Mouse (Mus musculus): Measurements from ENCODE around the gene Gm49384. TPM values are rescaled to one million over a fixed set of nuclear protein-coding genes. Genes with fewer than 3 reads are reported as not detected.
A peak's percentile ranks its signal among the peaks of the same experiment; 100 is the strongest.
"Not testable (repeated sequence)": the region's sequence is repeated elsewhere in the genome, so short reads cannot be mapped to it uniquely, and the experiment has no call there.

The Gm49384 gene
- polyA plus RNA-seq, 1 experiment from 2014 or later: 16.5 TPM

DNA sequence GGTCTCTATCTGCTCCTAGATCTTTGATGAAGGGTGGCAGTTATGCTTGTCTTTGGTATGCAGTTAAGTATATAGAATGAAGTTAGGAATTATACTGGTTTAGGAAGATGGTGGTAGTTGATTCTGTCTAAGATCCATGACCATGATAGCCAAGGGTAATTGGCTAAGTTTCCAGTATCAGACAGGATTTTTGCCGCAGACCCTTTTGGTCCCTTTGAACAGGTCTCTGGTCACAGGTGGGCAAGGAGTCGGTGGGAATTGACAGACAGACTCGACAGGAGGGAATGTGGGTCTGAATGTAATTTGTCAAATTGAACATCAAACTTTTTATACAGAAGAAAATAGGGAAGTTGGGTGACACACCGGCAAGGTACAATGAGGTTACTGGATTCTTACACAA is 40.5 kb downstream of the Gm49384 start:
- H3K36me3 ChIP-seq (ENCODE audit: control insufficient read depth, insufficient read depth); H3K4me1 ChIP-seq (replicated peaks; ENCODE audit: control insufficient read depth, insufficient read depth, low read length); H3K27me3 ChIP-seq (replicated peaks; ENCODE audit: control insufficient read depth, insufficient read depth, low read length); H3K9me3 ChIP-seq (ENCODE audit: control insufficient read depth, low read length); H3K4me2 ChIP-seq (ENCODE audit: low read length); H3K9ac ChIP-seq (replicated peaks; ENCODE audit: low read depth, low read length); ATAC-seq; H3K4me3 ChIP-seq (replicated peaks; ENCODE audit: low read length); H3K27ac ChIP-seq (ENCODE audit: low read length): not testable (repeated sequence)
- WGBS: 92% methylated on average over 4 of the region's 4 CpGs

DNA sequence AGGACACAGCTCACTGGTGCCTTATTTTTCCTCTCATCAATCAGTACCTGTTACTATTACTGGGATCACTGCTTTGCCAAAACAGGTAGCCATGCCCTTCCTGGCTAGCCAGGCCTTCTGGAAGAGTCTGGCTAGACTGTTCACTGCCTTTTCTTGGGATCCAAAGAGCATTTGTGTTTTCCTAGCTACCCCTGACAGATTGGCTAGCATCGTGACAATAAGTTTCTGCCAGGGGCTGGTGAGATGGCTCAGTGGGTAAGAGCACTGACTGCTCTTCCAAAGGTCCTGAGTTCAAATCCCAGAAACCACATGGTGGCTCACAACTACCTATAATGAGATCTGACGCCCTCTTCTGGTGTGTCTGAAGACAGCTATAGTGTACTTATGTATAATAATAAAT is 43.4 kb downstream of the Gm49384 start:
- H3K36me3 ChIP-seq (ENCODE audit: control insufficient read depth, insufficient read depth): peaks cover 13% of the 10 kb centered on the region
- not testable (repeated sequence) for H3K9ac ChIP-seq (replicated peaks; ENCODE audit: low read depth, low read length); H3K27me3 ChIP-seq (replicated peaks; ENCODE audit: control insufficient read depth, insufficient read depth, low read length); H3K9me3 ChIP-seq (ENCODE audit: control insufficient read depth, low read length); H3K27ac ChIP-seq (ENCODE audit: low read length); ATAC-seq; H3K4me2 ChIP-seq (ENCODE audit: low read length); H3K4me3 ChIP-seq (replicated peaks; ENCODE audit: low read length); H3K4me1 ChIP-seq (replicated peaks; ENCODE audit: control insufficient read depth, insufficient read depth, low read length)
- 71% methylated on average over 2 of the region's 2 CpGs for WGBS

DNA sequence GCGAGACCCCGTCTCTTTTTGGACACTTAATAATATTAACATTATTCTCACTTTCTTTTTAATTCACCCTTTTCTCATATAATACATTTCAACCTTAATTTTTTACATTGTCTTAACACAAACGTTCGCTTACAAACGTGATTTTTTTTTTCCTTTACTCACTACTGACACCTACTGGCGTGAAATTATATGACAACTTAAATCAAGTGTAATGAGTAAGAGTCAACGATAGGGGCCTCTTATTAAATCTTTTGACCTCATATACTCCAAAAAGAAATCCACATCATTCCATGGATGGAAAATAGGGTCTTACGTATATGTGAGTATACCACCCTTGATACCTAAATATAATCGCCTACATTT is 44.5 kb downstream of the Gm49384 start:
- ATAC-seq: no peak
- WGBS: 4% methylated on average over 9 of the region's 9 CpGs
- Histone ChIP-seq H3K9me3 (ENCODE audit: control insufficient read depth, low read length) (no peaks in the 10 kb centered on the region), H3K4me2 (ENCODE audit: low read length) (peak overlapping the region; percentile 4; the same call in 1 of the 2 replicates), H3K4me3 (replicated peaks; ENCODE audit: low read length) (peak overlapping the region; percentile 17; the same call in 1 of the 2 replicates), H3K9ac (replicated peaks; ENCODE audit: low read depth, low read length) (no peak overlapping the region), H3K4me1 (replicated peaks; ENCODE audit: control insufficient read depth, insufficient read depth, low read length) (peaks cover 9% of the 10 kb centered on the region), H3K36me3 (ENCODE audit: control insufficient read depth, insufficient read depth) (peaks cover 13% of the 10 kb centered on the region), H3K27me3 (replicated peaks; ENCODE audit: control insufficient read depth, insufficient read depth, low read length) (no peaks in the 10 kb centered on the region), H3K27ac (ENCODE audit: low read length) (0 out of 2 replicates have a peak overlapping the region, but pooled peaks have one; percentile 46)

DNA sequence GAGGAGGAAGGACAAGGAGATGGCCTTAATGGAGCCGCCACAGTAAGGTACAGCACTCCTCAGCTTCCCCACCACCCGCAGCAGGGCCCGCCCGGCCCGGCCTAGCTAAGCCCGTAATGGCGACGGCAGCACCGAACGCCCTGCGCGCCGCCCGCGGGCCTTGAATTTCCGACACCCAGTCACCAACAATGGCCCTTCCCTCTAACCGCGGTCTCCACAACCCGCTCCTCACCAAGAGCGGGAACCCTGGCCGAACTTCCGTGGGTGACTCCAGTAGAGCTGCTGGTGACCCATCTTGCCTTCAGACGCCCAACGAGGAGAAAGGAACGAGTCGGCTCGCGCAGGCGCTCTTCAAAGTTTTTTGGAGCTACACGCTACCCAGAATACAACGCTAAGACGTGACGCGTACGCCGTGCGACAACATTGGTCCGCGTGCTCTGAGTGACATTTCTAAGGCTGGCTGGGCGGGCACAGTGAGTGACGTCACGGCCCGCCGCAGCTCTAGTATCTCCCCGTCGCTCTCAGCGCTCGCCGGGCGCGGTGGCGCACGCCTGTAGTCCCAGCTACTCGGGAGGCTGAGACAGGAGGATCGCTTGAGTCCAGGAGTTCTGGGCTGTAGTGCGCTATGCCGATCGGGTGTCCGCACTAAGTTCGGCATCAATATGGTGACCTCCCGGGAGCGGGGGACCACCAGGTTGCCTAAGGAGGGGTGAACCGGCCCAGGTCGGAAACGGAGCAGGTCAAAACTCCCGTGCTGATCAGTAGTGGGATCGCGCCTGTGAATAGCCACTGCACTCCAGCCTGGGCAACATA is 45.1 kb downstream of the Gm49384 start, which contains the start of gene Rps29:
Gene Rps29, minus strand, starts transcription at position 422 of the 813 bp plus-strand sequence.
- H3K27me3 ChIP-seq (replicated peaks; ENCODE audit: control insufficient read depth, insufficient read depth, low read length); H3K4me1 ChIP-seq (replicated peaks; ENCODE audit: control insufficient read depth, insufficient read depth, low read length); H3K9me3 ChIP-seq (ENCODE audit: control insufficient read depth, low read length): not testable (repeated sequence)
- peak within 1 kb of the TSS; percentile 74 for H3K4me2 ChIP-seq (ENCODE audit: low read length)
- peak within 1 kb of the TSS; percentile 93 for H3K27ac ChIP-seq (ENCODE audit: low read length)
- H3K36me3 ChIP-seq (ENCODE audit: control insufficient read depth, insufficient read depth): peaks cover 13% of the 10 kb centered on the region
- peak within 1 kb of the TSS; percentile 84 for H3K9ac ChIP-seq (replicated peaks; ENCODE audit: low read depth, low read length)
- under 1% methylated on average over 57 of the region's 68 CpGs for WGBS
- ATAC-seq: peak; percentile 99
- H3K4me3 ChIP-seq (replicated peaks; ENCODE audit: low read length): peak within 1 kb of the TSS; percentile 73

DNA sequence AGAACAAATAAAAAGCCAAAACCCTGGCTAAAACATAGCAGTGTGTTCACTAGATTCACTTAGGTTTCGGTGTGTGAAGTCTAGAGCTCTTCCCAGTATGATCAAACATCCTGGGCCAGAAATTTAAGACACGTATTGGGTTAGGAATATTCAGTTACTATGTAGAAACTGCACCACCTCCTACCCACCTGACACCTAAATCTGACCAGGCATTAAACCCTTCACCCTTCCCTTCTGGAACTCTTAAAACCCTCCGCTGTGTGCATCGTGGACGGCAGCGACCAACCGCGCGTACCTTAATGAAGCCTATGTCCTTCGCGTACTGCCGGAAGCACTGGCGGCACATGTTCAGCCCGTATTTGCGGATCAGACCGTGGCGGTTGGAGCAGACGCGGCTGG is 45.7 kb downstream of the Gm49384 start:
- H3K9me3 ChIP-seq (ENCODE audit: control insufficient read depth, low read length): no peaks in the 10 kb centered on the region
- peak overlapping the region; percentile 84 for H3K9ac ChIP-seq (replicated peaks; ENCODE audit: low read depth, low read length)
- H3K27me3 ChIP-seq (replicated peaks; ENCODE audit: control insufficient read depth, insufficient read depth, low read length): no peaks in the 10 kb centered on the region
- peaks cover 9% of the 10 kb centered on the region for H3K4me1 ChIP-seq (replicated peaks; ENCODE audit: control insufficient read depth, insufficient read depth, low read length)
- peak overlapping the region; percentile 93 for H3K27ac ChIP-seq (ENCODE audit: low read length)
- H3K4me2 ChIP-seq (ENCODE audit: low read length): peak overlapping the region; percentile 74
- H3K4me3 ChIP-seq (replicated peaks; ENCODE audit: low read length): peak overlapping the region; percentile 73
- under 1% methylated on average over 19 of the region's 19 CpGs for WGBS
- no peak for ATAC-seq
- H3K36me3 ChIP-seq (ENCODE audit: control insufficient read depth, insufficient read depth): peaks cover 13% of the 10 kb centered on the region

DNA sequence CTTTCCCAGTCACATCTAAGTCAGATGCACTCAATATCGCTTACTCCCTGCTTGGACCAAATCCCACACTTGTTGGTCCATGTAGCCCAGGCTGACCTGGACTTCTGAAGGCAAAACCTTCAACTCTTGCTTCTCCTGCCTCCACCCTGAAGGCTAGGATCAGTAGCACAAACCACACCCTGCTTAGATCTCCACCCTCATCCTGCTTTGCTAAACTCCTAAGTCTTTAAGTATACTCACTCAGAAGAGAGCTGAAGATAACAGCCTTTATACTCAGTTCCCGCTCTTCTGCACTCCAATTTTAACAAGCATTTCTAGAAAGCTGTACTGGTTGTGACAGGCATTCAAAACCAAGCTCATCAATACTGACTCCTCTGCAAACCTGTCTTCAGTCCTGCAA is 47.0 kb downstream of the Gm49384 start:
- ATAC-seq: no peak
- peaks cover 9% of the 10 kb centered on the region for H3K4me1 ChIP-seq (replicated peaks; ENCODE audit: control insufficient read depth, insufficient read depth, low read length)
- no peaks in the 10 kb centered on the region for H3K9me3 ChIP-seq (ENCODE audit: control insufficient read depth, low read length)
- peaks cover 13% of the 10 kb centered on the region for H3K36me3 ChIP-seq (ENCODE audit: control insufficient read depth, insufficient read depth)
- H3K27ac ChIP-seq (ENCODE audit: low read length): no peak overlapping the region
- H3K9ac ChIP-seq (replicated peaks; ENCODE audit: low read depth, low read length): no peak overlapping the region
- H3K4me3 ChIP-seq (replicated peaks; ENCODE audit: low read length): no peak overlapping the region
- H3K4me2 ChIP-seq (ENCODE audit: low read length): no peak overlapping the region
- no peaks in the 10 kb centered on the region for H3K27me3 ChIP-seq (replicated peaks; ENCODE audit: control insufficient read depth, insufficient read depth, low read length)
- 97% methylated on average over 2 of the region's 2 CpGs for WGBS

DNA sequence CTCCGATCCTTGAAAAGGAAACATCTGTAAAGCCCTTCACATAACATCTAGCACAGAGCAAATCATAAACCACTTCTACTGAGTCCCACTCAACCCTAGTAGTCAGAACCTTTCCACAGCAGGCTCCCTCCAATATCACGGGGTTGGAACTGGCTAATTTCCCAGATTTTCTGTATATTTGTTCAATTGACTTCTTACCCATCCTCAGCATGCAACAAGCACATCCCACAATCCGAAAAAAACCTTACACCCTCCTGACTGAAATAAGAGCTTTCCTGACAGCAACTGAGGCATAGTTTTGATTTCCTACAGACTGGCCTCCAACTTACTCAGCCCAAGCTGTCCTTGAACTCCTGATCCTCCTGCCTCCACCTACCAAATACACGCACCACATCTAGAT is 47.6 kb downstream of the Gm49384 start:
- Histone ChIP-seq H3K9ac (replicated peaks; ENCODE audit: low read depth, low read length) (no peak overlapping the region), H3K27ac (ENCODE audit: low read length) (no peak overlapping the region), H3K4me1 (replicated peaks; ENCODE audit: control insufficient read depth, insufficient read depth, low read length) (peaks cover 9% of the 10 kb centered on the region), H3K4me3 (replicated peaks; ENCODE audit: low read length) (no peak overlapping the region), H3K9me3 (ENCODE audit: control insufficient read depth, low read length) (no peaks in the 10 kb centered on the region), H3K4me2 (ENCODE audit: low read length) (no peak overlapping the region), H3K36me3 (ENCODE audit: control insufficient read depth, insufficient read depth) (peaks cover 13% of the 10 kb centered on the region), H3K27me3 (replicated peaks; ENCODE audit: control insufficient read depth, insufficient read depth, low read length) (no peaks in the 10 kb centered on the region)
- WGBS: 83% methylated on average over 4 of the region's 4 CpGs
- no peak for ATAC-seq

DNA sequence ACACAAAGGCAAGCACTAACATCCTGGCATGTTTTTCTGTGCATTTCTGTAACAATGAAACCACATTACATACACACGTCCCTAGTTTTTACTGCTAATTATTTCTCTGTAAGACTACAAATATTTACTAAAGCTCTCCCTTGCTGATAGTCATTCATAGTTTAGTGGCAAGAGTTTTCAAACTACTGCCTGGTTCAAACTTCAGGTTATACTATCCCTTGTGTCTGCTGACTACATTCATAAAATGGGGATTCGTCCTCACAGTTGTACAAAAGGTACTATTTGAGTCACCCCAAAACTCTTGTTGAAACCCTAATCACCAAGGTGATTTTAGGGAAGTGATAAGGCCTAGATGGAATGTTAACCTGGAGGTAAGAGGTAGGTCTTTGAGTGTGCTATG is 48.1 kb downstream of the Gm49384 start:
- Histone ChIP-seq H3K4me3 (replicated peaks; ENCODE audit: low read length) (no peak overlapping the region), H3K4me1 (replicated peaks; ENCODE audit: control insufficient read depth, insufficient read depth, low read length) (peaks cover 9% of the 10 kb centered on the region), H3K4me2 (ENCODE audit: low read length) (no peak overlapping the region), H3K9me3 (ENCODE audit: control insufficient read depth, low read length) (no peaks in the 10 kb centered on the region), H3K36me3 (ENCODE audit: control insufficient read depth, insufficient read depth) (peaks cover 13% of the 10 kb centered on the region), H3K9ac (replicated peaks; ENCODE audit: low read depth, low read length) (no peak overlapping the region), H3K27ac (ENCODE audit: low read length) (no peak overlapping the region), H3K27me3 (replicated peaks; ENCODE audit: control insufficient read depth, insufficient read depth, low read length) (no peaks in the 10 kb centered on the region)
- ATAC-seq: no peak
- 82% methylated on average over 2 of the region's 2 CpGs for WGBS

DNA sequence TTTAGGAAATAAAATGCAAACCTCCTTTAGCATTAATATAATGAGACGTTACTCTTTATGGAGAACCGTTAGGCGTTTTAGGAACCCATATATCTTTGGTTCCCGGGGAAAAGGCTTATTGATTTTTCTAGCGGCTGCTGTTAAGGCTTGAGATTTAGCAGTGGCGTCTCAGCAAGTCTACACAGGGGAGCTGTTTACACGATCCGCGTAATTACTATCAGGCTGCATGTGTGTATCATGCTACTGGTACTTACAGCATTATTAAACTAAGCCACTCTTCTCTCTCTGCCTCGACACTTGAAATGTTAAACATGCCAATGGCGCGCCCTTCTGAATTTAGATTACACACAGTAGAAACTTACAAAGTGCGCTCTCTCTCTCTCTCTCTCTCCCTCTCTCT is 54.0 kb downstream of the Gm49384 start:
- ATAC-seq: no peak
- no peaks in the 10 kb centered on the region for H3K27me3 ChIP-seq (replicated peaks; ENCODE audit: control insufficient read depth, insufficient read depth, low read length)
- H3K9me3 ChIP-seq (ENCODE audit: control insufficient read depth, low read length): no peaks in the 10 kb centered on the region
- H3K4me2 ChIP-seq (ENCODE audit: low read length): no peak overlapping the region
- H3K27ac ChIP-seq (ENCODE audit: low read length): no peak overlapping the region
- H3K4me1 ChIP-seq (replicated peaks; ENCODE audit: control insufficient read depth, insufficient read depth, low read length): no peaks in the 10 kb centered on the region
- no peak overlapping the region for H3K4me3 ChIP-seq (replicated peaks; ENCODE audit: low read length)
- no peak overlapping the region for H3K9ac ChIP-seq (replicated peaks; ENCODE audit: low read depth, low read length)
- 85% methylated on average over 13 of the region's 13 CpGs for WGBS
- no peaks in the 10 kb centered on the region for H3K36me3 ChIP-seq (ENCODE audit: control insufficient read depth, insufficient read depth)

All from forebrain, embryonic 16.5 days (tissue).